Mouse (Mus musculus): ENCODE data around the gene Gemin4.

Gene Gemin4

DNA sequence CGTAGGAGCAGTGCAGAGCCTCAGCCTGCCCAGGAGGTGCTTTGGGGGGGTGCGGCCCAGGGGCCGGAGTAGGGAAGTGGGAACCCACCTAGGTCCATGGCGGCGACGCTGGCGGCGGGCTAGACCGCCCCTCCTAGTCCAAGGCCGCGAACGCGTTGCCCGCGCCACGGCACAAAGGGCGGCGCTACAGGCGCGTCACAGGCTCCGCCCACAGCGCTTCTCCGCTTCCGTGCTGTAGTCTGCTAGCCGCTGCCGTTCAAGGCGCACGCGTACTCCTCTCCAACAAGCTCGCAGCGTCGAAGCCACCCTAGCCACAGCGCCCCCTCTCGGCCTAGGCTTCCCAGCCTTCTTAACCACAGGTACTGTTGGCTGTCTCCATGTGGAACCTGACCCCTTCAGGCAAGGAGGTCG lies at the start of gene Gemin4, which contains the start of gene Dbil5:
TSS of gene Gemin4 (minus strand) at position 275 of the 411 bp plus-strand sequence.
TSS of gene Dbil5 (plus strand) at position 219 of the 411 bp plus-strand sequence.
- peak; percentile 92 to 94 for DNase-seq (ENCODE audit: low spot score in 2 of 2)

DNA sequence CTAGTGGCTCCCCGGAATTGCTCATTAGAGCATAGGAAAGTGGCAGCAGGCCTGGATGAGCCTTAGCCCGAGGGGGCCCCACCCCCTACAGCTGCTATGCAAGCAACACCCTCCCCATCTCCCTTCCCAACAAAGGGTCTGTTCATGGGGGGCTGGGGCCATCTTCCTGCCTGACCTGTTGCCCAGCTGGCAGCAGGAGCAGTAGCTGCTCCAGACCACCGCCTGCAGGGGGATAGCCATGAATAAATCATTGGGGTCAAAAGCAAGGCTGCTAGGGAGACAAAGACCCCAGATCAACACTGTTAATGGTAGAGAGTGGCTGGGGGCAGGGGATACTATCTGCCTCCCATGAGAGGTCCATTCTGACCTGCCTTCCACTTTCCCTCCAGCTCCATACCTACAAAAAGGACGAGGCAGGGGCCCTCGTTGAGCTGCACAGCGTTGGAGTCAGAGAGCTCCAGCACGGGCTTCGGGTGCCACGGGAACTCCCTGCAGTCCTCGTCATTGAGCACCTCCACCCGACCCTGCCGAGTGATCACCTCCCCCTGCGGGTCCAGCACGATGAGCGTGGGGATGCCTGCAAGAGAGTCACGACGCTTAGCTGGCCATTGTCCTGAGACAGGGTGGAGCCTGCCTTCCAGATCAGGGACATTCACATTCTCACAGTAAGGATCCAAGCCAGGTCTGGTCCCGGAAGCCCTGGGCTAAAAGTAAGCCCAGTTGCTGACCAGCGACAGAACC lies 45.3 kb upstream of the Gemin4 start:
- no peak for DNase-seq (ENCODE audit: low spot score in 2 of 2)

DNA sequence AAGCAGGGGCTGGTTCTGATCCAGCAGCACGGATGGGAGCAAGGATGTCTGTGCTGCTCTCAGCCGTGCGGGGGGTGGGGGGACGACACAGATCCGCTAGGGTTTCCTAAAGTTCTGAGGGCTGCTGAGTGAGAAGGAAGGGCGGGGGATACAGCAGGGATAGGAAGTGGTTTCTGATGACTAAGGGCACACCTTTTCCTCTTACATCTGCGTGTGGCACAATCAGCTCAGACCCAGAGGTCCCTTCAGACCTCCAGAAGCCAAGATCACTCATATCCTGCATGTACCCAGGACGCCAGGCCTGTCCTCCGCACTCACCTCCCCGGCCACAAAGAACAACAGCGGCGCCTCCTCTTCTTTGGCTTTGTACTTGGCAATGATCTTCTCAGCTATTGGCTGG lies 43.8 kb upstream of the Gemin4 start:
- DNase-seq (ENCODE audit: low spot score in 2 of 2): no peak

DNA sequence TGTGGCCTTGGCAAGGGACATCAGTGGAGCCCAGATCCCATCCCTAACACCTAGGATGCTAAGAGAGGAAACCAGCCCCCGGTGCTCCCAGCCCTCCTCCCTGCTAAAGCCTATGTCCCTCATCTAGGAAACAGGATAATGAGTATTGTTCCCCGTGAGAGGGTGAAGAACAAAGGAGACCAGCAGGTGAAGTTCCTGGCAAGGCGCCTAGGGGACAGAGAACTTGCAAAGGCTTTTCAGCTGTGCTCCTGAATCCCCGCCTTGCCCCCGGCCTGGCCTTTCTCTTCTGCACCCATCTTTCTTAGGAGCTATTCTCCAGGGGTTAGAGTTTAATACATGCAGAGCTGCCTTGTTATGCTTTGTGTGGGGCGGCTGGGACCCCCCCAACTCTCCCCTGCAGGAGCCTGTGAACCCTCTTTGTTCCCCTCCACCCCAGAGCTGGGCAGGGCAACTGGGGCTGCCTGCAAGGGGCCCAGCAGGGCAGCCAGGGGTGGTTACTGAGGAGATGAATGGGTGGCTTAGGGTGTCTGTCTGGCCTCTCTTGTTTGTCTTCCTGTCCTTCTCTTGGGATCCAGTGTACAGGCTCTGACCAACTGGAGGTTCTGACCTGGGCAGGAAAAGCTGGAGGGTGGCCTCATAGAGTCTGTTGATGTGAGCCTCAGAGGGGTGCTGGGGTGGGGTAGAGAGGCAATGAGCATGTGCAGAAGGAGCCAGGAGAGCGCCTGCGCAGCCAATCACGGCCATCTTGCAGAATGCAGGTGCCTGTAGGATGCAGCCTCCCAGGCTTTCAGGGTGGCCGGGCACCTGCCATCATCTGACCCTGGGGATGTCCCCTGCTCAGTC lies 43.0 kb upstream of the Gemin4 start:
- no peak for DNase-seq (ENCODE audit: low spot score in 2 of 2)

DNA sequence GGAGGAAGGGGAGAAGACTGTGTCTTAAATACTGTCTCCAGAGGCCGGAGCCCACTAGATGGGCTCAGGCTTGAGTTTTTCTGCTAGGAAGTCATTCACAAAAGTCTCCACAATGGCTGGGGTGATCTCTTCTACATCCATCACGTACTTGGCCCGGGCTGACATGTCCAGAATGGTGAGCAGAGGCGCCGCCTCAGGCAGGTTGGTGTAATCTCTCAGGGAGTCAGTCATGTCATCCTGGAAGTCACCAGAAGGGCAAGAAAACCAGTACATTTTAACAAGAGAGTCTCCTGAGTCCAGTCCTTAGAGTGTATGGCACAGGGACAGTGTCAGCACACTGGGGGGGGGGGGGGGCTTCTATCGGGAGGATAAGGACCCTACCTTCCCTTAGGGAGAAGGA lies 41.0 kb upstream of the Gemin4 start:
- no peak for DNase-seq (ENCODE audit: low spot score in 2 of 2)

DNA sequence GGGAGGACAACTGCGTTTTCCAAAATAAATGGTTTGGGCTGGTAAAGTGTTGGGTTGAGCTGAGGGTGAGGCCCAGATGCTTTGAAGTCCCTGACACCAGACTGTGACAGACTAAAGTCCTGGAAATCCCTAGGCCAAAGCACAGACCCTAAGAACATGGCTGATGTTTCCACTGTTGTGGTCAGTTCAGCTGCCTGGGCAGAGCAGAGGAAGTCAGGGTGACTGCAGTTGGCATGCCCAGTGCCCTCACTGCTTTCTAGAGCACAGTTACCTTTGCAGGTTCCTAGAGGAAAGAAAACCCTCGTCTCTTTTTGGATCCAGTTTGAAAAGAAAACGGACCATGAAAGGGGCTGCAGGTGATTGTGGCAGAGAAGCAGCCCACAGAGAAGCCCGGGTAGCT lies 39.9 kb upstream of the Gemin4 start:
- DNase-seq (ENCODE audit: low spot score in 2 of 2): no peak

DNA sequence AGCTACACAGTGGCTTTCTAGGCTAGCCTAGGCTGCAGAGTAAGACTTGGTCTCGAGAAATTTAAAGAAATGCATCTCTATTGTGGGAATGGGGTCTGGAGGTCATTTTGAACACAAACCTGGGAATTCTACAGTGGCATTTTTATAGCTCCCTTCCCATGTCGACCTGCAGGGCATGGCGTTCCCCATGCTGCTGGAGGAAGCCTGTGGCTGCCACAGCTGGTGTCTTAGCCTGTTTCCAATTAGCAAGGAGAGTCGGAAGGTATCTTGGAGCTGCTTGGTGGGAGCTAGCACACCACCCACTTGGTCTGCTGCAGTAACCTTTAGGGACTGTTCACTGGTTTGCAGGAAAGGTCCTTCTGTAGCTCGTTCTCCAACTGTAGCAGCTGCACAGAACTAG lies 38.7 kb upstream of the Gemin4 start:
- no peak for DNase-seq (ENCODE audit: low spot score in 2 of 2)

DNA sequence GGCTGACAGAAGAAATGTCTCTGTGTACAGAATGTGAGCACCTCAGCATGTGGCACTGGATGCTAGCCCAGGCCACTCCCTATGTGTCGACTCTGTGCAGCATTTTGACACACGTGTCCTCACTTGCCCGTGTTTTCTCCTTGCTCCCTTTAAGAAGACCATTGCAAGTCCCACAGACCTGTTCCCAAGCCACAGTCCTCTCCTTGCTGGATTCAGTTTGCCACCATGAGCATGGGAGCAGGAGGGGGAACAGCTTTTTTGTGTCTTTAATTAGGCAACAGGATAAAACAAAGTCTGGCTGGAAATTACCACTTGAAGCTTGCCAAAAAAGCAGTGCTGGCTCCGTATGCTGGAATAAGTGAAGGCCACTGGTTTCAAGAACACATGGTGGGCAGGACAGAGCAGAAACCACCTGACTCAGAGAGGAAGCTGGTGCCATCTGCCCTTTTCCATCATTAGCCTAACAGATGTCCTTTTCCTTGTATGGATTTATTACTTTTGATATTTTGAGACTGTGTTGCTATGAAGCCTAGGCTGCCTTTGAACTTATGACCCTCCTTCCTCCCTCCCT lies 38.1 kb upstream of the Gemin4 start:
- DNase-seq (ENCODE audit: low spot score in 2 of 2): no peak

DNA sequence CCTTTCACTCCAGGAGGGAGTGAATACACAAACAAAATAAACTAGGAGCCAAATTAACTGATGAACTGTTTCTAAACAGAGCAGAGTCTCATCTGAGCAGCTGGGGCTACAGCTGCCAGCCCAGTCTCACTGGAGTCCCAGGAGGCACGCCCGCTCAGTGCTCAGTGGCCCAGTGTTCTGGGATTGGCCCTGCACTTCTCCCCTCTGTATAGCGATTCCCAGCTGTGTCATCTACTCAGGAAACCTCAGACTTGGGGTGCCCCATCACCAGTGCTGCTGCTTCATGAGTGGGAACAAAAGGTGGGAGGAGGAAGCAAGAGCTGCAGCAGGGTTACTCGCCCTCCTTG lies 36.4 kb upstream of the Gemin4 start:
- no peak for DNase-seq (ENCODE audit: low spot score in 2 of 2)

DNA sequence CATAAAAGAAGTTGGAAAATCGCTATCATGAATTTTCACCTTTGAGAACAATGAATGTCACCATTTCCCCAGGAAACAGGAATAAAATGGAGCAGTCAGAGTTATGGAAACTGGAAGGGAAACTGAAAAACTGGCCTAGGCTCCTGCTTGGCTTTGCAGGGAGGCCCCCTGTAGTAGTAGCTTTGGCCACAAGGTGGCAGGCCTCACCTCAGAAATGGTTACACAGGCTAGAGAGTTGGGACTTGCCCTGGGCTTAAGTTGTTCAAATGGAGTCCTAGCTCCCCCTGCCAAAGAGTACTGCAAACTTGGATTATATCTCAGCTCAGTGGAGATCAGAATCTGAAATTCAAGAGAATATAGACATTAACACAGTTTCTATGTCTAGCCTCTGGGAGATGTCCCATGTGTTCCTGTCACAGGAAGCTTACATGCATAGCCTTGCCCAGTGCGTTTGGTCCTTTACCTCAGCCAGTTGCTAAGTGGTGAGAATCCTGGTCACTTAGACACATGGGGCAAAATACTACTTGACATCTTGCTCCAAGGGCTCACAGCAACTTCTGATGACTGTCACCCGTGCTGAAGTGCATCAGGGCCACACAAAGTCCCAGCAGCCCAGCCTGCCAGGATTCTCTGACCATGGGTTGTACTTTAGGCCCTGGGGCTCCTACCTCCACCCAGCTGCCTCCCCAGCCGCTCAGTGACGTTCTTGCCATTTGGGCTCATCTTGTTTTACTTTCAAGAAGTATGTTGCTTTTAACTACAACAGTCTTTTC lies 35.9 kb upstream of the Gemin4 start:
- peak; percentile 58 to 75 for DNase-seq (ENCODE audit: low spot score in 2 of 2)

DNA sequence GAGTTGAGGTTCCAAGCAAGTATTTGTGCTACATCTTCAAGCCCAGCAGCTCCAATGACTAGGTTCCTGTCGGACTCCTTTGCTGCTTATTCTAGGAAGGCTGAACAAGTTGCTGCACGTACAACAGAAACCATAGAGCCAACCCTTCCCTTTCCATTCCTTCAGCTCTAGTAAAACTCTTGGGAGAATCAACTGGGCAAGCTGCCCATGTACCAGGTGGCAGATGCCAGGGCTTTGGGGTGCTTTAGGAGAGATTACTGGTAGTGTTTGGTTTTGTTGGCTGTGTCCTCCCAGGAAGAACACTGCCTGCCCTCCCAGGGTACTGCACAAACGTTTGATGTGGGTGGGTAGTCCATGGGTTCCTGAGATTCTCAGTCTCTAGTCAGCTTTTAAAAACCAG lies 34.6 kb upstream of the Gemin4 start:
- DNase-seq (ENCODE audit: low spot score in 2 of 2): no peak

DNA sequence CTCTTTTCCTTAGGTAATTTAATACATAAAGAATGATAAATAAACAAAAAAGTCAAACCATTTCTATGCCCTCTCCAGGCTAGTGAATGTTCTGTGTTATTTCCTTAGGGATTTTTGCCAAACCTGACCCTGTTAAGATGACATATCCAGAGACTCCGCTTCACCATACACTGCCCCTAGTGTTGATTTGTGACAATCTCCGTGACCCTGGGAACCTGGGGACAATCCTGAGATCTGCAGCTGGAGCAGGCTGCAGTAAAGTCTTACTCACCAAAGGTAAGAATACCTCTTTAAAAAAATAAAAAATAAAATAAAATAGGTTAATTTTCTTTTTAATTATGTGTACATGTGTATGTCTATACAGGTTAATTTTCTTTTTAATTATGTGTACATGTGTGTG lies 29.8 kb upstream of the Gemin4 start:
- DNase-seq (ENCODE audit: low spot score in 2 of 2): no peak

DNA sequence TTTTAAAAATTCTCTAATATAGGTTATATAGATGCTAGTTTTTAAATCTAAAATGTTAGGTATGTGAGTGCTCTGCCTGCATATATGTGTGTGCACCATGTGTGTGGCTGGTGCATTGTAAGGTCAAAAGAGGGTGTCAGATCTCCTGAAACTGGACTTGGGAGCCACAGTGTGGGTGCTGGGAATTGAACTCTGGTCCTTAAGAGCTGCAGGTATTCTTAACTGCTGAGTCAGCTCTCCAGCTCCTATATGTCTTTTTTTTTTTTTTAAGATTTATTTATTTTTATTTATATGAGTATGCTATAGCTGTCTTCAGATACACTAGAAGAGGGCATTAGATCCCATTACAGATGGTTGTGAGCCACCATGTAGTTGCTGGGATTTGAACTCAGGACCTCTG lies 29.0 kb upstream of the Gemin4 start:
- DNase-seq (ENCODE audit: low spot score in 2 of 2): no peak

DNA sequence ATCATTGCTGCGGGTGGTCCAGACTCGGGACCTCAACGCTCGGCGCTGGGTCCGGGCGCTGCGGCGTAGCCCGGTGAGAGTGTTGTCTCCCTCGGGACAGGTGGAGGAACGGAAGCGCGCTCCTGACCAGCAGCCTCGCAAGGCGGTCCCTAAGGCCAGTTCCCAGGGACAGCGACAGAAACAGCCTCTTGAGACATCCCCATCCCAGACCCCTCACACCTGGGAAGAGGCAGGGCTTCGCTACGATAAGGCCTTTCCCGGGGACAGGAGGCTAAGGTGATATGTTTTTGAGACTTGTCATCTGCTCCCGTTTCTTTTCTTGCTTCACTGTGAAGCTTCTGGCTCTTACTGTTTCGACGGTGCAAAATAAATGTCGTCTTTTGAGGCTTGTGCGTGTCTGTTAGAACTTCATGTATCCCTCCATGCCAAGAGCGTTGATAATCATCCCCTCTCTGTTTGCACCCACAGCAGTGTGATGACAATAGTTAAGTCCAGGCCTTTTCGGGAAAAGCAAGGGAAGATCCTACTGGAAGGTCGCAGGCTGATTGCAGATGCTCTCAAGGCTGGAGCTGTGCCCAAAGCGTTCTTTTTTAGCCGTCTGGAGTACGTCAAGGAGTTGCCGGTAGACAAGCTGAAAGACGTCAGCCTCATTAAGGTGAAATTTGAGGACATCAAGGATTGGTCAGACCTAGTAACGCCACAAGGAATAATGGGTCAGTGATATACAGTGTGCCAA lies 26.5 kb upstream of the Gemin4 start:
- DNase-seq (ENCODE audit: low spot score in 2 of 2): no peak

DNA sequence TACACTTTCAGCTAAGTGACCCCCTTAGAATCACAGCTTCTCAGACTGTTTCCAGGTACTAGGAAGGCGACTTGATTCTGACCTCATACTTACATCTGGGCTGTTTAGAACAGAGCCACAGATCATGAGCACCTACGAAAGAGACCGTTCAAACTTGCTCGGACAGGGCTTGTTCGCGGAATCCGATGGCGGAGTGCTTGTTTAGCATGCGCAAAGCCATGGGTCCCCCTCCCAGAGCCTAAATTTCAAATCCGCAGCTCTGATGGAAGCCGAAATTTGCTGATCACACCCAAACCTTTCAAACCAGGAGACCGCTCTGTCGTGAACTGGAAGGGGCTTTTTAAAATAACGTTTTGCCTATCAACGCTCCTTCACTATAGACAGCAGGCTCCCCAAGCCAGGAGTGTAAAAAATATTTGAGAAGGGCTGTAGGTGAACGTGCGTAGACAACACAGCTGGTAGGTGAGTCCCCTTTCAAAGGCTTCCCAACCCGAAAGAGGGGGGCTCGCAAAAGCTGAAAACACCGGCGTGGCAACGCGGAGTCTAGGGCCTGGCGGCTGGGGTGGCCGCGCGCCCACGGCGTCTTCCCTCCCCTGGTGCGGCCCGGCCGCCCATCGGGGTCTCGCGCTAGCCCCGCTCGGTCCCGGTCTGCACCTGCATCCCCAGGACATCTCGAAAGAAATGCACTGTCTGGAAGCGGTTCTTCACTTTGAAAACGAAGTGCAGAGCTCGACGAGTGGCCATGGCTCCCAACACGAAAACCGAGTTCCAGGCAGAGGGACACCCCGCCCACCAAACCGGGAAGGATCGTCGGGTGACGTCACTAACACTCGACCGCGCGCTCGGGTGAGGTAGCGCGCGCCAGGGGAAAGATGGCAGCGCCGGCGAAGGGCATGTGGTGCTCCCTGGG lies 25.7 kb upstream of the Gemin4 start, which contains the start of the genes Mrm3 and Glod4:
TSS of gene Mrm3 (plus strand) at position 815 of the 910 bp plus-strand sequence.
TSS of gene Glod4 (minus strand) at position 825 of the 910 bp plus-strand sequence.
- peak; percentile 74 to 87 for DNase-seq (ENCODE audit: low spot score in 2 of 2)

DNA sequence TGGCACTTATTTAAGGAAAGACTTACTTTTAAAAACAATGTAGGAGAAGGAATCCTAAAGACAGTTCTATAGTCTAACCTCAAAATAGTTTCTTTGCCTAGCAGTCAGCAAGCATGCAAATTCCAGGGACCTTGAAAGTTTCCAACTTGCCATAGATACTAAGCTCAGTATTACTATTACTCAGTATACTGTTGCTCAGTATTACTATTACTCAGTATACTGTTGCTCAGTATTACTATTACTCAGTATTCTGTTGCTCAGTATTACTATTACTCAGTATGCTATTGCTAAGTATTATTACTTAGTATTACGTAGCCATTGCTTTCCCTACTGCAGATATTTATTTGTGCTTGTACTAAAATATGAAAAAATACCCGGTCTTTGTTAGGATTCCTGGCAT lies 22.3 kb upstream of the Gemin4 start:
- no peak for DNase-seq (ENCODE audit: low spot score in 2 of 2)

DNA sequence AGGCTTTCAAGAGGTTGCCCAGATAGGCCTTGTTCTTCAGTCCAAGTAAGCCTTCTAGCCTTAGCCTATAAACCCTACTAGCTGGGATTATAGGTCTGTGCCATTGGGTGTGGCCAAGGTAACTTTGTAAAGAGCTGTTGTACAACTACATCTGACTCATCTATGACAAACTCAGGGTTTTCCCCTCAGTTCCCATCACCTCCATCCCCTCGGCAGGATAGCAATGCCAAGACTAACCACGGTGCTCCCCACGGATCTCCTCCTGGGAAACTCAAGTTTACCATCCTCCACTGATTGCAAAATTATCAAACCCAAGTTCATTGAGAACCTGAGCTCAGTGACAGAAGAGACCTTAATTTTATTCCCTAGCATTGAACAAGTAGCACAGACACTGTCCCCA lies 18.7 kb upstream of the Gemin4 start:
- DNase-seq (ENCODE audit: low spot score in 2 of 2): no peak

DNA sequence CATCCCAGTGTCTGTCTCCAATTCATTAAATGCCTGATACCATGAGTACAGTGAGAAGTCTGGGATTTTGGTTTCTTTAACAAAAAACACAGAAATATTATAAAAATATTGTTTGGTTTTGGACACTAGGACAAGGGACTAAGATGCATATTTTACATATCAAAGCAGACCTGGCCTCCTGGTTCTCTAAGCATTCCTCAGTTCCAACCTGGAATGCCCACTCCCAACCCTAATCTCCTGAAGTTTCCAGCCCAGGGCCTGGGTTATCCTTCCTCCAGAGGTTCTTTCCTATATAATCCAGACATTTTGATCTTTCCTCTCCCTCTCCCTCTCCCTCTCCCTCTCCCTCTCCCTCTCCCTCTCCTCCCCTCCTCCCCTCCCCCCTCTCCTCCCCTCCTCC lies 7.6 kb upstream of the Gemin4 start:
- DNase-seq (ENCODE audit: low spot score in 2 of 2): no peak

DNA sequence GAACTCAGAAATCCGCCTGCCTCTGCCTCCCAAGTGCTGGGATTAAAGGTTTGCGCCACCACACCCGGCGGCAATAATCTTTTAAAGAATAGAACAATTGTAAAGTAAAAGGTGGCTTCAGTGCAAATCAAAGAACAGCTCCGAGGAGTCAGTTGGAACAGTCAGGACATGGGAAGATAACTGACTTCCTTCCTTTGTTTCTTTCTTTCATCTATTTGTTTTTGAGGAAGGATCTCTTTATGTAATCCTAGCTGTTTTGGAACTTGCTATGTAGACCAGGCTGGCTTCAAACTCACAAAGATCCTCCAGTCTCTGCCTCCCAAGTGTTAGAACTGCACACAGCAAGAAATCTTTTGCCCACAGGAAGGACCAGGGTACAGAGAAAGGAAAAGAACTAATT lies 7.2 kb upstream of the Gemin4 start:
- no peak for DNase-seq (ENCODE audit: low spot score in 2 of 2)

All from spleen, postnatal 14 days (tissue).